Mouse (Mus musculus): ENCODE data around the gene Trp53bp2. TPM values are rescaled to one million over a fixed set of nuclear protein-coding genes. Genes with fewer than 3 reads are reported as not detected.

Gene Trp53bp2
- polyA plus RNA-seq, 1 experiment from 2014 or later, result 26.9 TPM

DNA sequence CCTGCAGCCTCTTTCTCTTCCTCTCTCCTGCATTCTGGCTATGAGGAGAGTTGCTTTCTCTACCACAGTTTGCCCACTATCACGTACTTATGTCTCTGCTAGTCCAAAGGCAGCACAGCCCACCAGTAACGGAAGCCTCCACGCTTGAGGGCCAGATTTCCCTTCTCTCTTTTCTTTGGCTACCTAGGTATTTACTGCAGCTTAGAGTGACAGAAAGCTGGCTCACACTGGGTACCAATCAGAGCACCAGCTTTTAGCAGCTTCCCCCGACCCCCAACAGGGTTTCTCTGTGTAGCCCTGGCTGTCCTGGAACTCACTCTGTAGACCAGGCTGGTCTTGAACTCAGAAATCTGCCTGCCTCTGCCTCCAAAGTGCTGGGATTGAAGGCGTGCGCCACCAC lies 31.5 kb upstream of the Trp53bp2 start:
- ATAC-seq (replicated peaks; ENCODE audit: low FRiP score, low TSS enrichment, low read depth), result no peak
- no peak overlapping the region for H3K4me3 ChIP-seq (ENCODE audit: low read depth, low read length)

DNA sequence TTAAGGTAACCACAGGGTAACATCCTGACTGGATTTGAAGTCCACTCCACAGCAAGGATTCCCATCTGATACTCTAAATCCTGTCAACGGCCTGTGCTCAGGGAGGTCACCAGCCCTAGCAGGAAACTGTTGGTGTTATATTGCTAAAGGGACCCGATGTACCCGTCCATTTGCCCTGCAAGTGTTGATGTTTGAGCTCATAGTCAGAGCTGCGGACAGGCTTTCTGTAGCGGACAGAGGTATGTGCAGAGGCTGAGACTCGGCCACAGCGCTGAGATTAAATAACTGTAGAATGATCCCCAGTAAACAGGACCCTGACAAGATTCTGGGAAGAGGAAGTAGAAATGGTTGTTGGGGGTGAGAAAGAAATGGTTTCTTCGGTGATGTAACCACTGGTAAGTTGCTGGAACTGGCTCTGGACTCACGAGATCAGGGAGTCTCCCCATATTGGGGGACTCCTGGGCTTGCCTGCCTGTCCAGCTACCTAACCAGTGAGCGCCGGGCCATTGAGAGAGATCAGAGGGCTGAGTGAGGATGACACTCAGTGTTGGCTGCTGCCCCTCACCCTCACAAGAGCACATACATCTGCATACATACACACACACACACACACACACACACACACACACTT lies 30.7 kb upstream of the Trp53bp2 start:
- Histone ChIP-seq H3K4me2 (ENCODE audit: low read length) (no peak overlapping the region), H3K9me3 (ENCODE audit: control insufficient read depth, low read length) (no peaks in the 10 kb centered on the region), H3K27me3 (replicated peaks; ENCODE audit: control insufficient read depth, insufficient read depth, low read length) (no peaks in the 10 kb centered on the region), H3K4me1 (replicated peaks; ENCODE audit: control insufficient read depth, insufficient read depth, low read length) (no peaks in the 10 kb centered on the region), H3K4me3 (ENCODE audit: low read depth, low read length) (no peak overlapping the region), H3K9ac (ENCODE audit: low read length) (no peak overlapping the region), H3K36me3 (ENCODE audit: control insufficient read depth, insufficient read depth, low read length) (no peaks in the 10 kb centered on the region), H3K27ac (ENCODE audit: low read depth) (no peak overlapping the region)
- ATAC-seq (replicated peaks; ENCODE audit: low FRiP score, low TSS enrichment, low read depth), result no peak
- DNase-seq (ENCODE audit: low spot score), result no peak
- 70% methylated on average over 11 of the region's 11 CpGs for WGBS

More for the DNA sequence above, 31.5 kb upstream of the Trp53bp2 start:
- Histone ChIP-seq H3K27me3 (replicated peaks; ENCODE audit: control insufficient read depth, insufficient read depth, low read length) (no peaks in the 10 kb centered on the region), H3K9ac (ENCODE audit: low read length) (no peak overlapping the region), H3K27ac (ENCODE audit: low read depth) (no peak overlapping the region), H3K4me2 (ENCODE audit: low read length) (no peak overlapping the region), H3K36me3 (ENCODE audit: control insufficient read depth, insufficient read depth, low read length) (no peaks in the 10 kb centered on the region), H3K9me3 (ENCODE audit: control insufficient read depth, low read length) (no peaks in the 10 kb centered on the region), H3K4me1 (replicated peaks; ENCODE audit: control insufficient read depth, insufficient read depth, low read length) (no peaks in the 10 kb centered on the region)
- DNase-seq (ENCODE audit: low spot score), result no peak
- WGBS, result 76% methylated on average over 6 of the region's 6 CpGs

DNA sequence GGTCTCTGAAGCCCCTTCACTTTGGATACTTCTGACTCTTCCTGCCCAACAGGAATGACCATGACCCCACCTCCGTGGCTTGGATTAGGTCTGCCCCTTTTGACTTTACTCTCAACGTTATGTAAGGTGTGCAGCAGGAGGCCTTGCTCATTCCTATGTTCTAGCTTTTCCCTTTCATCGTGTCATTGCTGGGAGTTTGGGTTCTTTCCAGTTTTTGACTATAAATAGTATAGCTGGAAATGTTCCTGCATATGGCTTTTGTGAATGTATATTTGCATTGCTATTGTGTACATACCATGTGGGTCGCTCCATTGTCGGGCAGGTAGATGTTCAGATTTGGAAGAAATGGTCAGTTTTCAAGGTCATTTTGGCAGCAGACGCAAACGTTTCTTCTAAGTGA lies 30.1 kb upstream of the Trp53bp2 start:
- ATAC-seq (replicated peaks; ENCODE audit: low FRiP score, low TSS enrichment, low read depth), result no peak
- WGBS, result 80% methylated on average over 7 of the region's 7 CpGs

GRCm38 (mm10) chr1:182380683-182381082 lies 28.3 kb upstream of the Trp53bp2 start:
- Histone ChIP-seq H3K9me3 (ENCODE audit: control insufficient read depth, low read length) (no peaks in the 10 kb centered on the region), H3K9ac (ENCODE audit: low read length) (no peak overlapping the region), H3K36me3 (ENCODE audit: control insufficient read depth, insufficient read depth, low read length) (no peaks in the 10 kb centered on the region), H3K27me3 (replicated peaks; ENCODE audit: control insufficient read depth, insufficient read depth, low read length) (no peaks in the 10 kb centered on the region), H3K4me1 (replicated peaks; ENCODE audit: control insufficient read depth, insufficient read depth, low read length) (no peaks in the 10 kb centered on the region), H3K27ac (ENCODE audit: low read depth) (no peak overlapping the region), H3K4me3 (ENCODE audit: low read depth, low read length) (no peak overlapping the region), H3K4me2 (ENCODE audit: low read length) (no peak overlapping the region)
- no peak for DNase-seq (ENCODE audit: low spot score)
- 77% methylated on average over 7 of the region's 7 CpGs for WGBS
- ATAC-seq (replicated peaks; ENCODE audit: low FRiP score, low TSS enrichment, low read depth), result no peak

More for the DNA sequence above, 30.1 kb upstream of the Trp53bp2 start:
- Histone ChIP-seq H3K27me3 (replicated peaks; ENCODE audit: control insufficient read depth, insufficient read depth, low read length) (no peaks in the 10 kb centered on the region), H3K9me3 (ENCODE audit: control insufficient read depth, low read length) (no peaks in the 10 kb centered on the region), H3K9ac (ENCODE audit: low read length) (no peak overlapping the region), H3K4me3 (ENCODE audit: low read depth, low read length) (no peak overlapping the region), H3K27ac (ENCODE audit: low read depth) (no peak overlapping the region), H3K4me2 (ENCODE audit: low read length) (no peak overlapping the region), H3K36me3 (ENCODE audit: control insufficient read depth, insufficient read depth, low read length) (no peaks in the 10 kb centered on the region), H3K4me1 (replicated peaks; ENCODE audit: control insufficient read depth, insufficient read depth, low read length) (no peaks in the 10 kb centered on the region)
- no peak for DNase-seq (ENCODE audit: low spot score)

GRCm38 (mm10) chr1:182381327-182381726 lies 27.6 kb upstream of the Trp53bp2 start:
- H3K27ac ChIP-seq (ENCODE audit: low read depth), result no peak overlapping the region
- no peak for ATAC-seq (replicated peaks; ENCODE audit: low FRiP score, low TSS enrichment, low read depth)
- H3K9me3 ChIP-seq (ENCODE audit: control insufficient read depth, low read length), result no peaks in the 10 kb centered on the region
- WGBS, result 72% methylated on average over 3 of the region's 3 CpGs
- DNase-seq (ENCODE audit: low spot score), result no peak
- no peaks in the 10 kb centered on the region for H3K4me1 ChIP-seq (replicated peaks; ENCODE audit: control insufficient read depth, insufficient read depth, low read length)
- H3K9ac ChIP-seq (ENCODE audit: low read length), result no peak overlapping the region
- H3K4me3 ChIP-seq (ENCODE audit: low read depth, low read length), result no peak overlapping the region
- H3K4me2 ChIP-seq (ENCODE audit: low read length), result no peak overlapping the region
- no peaks in the 10 kb centered on the region for H3K27me3 ChIP-seq (replicated peaks; ENCODE audit: control insufficient read depth, insufficient read depth, low read length)
- H3K36me3 ChIP-seq (ENCODE audit: control insufficient read depth, insufficient read depth, low read length), result no peaks in the 10 kb centered on the region

GRCm38 (mm10) chr1:182383096-182383495 lies 25.9 kb upstream of the Trp53bp2 start:
- H3K9ac ChIP-seq (ENCODE audit: low read length), result no peak overlapping the region
- DNase-seq (ENCODE audit: low spot score) (no peak), ATAC-seq (replicated peaks; ENCODE audit: low FRiP score, low TSS enrichment, low read depth) (no peak)
- no peak overlapping the region for H3K4me2 ChIP-seq (ENCODE audit: low read length)
- H3K36me3 ChIP-seq (ENCODE audit: control insufficient read depth, insufficient read depth, low read length), result no peaks in the 10 kb centered on the region
- H3K9me3 ChIP-seq (ENCODE audit: control insufficient read depth, low read length), result no peaks in the 10 kb centered on the region
- no peak overlapping the region for H3K4me3 ChIP-seq (ENCODE audit: low read depth, low read length)
- H3K27ac ChIP-seq (ENCODE audit: low read depth), result no peak overlapping the region
- WGBS, result 68% methylated on average over 9 of the region's 9 CpGs
- no peaks in the 10 kb centered on the region for H3K27me3 ChIP-seq (replicated peaks; ENCODE audit: control insufficient read depth, insufficient read depth, low read length)
- no peaks in the 10 kb centered on the region for H3K4me1 ChIP-seq (replicated peaks; ENCODE audit: control insufficient read depth, insufficient read depth, low read length)

- no peaks in the 10 kb centered on the region for H3K9me3 ChIP-seq (ENCODE audit: control insufficient read depth, low read length)
- 91% methylated on average over 8 of the region's 8 CpGs for WGBS
- ATAC-seq (replicated peaks; ENCODE audit: low FRiP score, low TSS enrichment, low read depth) (no peak), DNase-seq (ENCODE audit: low spot score) (no peak)
- H3K27ac ChIP-seq (ENCODE audit: low read depth), result no peak overlapping the region
- no peaks in the 10 kb centered on the region for H3K27me3 ChIP-seq (replicated peaks; ENCODE audit: control insufficient read depth, insufficient read depth, low read length)
- H3K4me3 ChIP-seq (ENCODE audit: low read depth, low read length), result no peak overlapping the region
- no peaks in the 10 kb centered on the region for H3K36me3 ChIP-seq (ENCODE audit: control insufficient read depth, insufficient read depth, low read length)
- no peaks in the 10 kb centered on the region for H3K4me1 ChIP-seq (replicated peaks; ENCODE audit: control insufficient read depth, insufficient read depth, low read length)
- no peak overlapping the region for H3K9ac ChIP-seq (ENCODE audit: low read length)
- no peak overlapping the region for H3K4me2 ChIP-seq (ENCODE audit: low read length)
Observed at GRCm38 (mm10) chr1:182386449-182386848, 22.5 kb upstream of the Trp53bp2 start.

DNA sequence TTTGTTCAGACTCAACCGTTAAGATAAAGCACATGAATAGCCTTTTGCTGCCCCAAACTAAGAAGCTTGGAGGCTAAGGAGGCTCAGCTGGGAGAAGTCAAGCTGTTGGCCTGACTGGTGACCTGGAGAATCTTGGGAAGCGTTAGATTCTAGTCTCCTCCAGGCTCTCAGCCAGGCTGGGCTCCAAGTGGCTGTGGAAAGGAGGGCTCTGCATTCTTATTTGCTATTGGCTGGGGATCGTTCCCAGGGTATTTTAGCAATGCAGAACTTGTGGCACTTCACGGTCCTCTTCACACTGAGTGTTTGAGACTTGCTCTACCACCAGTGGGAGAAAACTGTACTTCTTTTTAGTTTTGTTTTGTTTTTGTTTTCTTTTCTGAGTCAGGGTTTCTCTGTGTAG lies 20.2 kb upstream of the Trp53bp2 start:
- no peak overlapping the region for H3K4me2 ChIP-seq (ENCODE audit: low read length)
- H3K9ac ChIP-seq (ENCODE audit: low read length), result no peak overlapping the region
- H3K27ac ChIP-seq (ENCODE audit: low read depth), result no peak overlapping the region
- H3K27me3 ChIP-seq (replicated peaks; ENCODE audit: control insufficient read depth, insufficient read depth, low read length), result no peaks in the 10 kb centered on the region
- no peaks in the 10 kb centered on the region for H3K4me1 ChIP-seq (replicated peaks; ENCODE audit: control insufficient read depth, insufficient read depth, low read length)
- no peaks in the 10 kb centered on the region for H3K9me3 ChIP-seq (ENCODE audit: control insufficient read depth, low read length)
- DNase-seq (ENCODE audit: low spot score) (no peak), ATAC-seq (replicated peaks; ENCODE audit: low FRiP score, low TSS enrichment, low read depth) (no peak)
- WGBS, result 36% methylated on average over 4 of the region's 4 CpGs
- no peak overlapping the region for H3K4me3 ChIP-seq (ENCODE audit: low read depth, low read length)
- no peaks in the 10 kb centered on the region for H3K36me3 ChIP-seq (ENCODE audit: control insufficient read depth, insufficient read depth, low read length)

- no peaks in the 10 kb centered on the region for H3K9me3 ChIP-seq (ENCODE audit: control insufficient read depth, low read length)
- ATAC-seq (replicated peaks; ENCODE audit: low FRiP score, low TSS enrichment, low read depth), result no peak
- H3K4me3 ChIP-seq (ENCODE audit: low read depth, low read length), result no peak overlapping the region
- no peak for DNase-seq (ENCODE audit: low spot score)
- H3K4me2 ChIP-seq (ENCODE audit: low read length), result no peak overlapping the region
- H3K36me3 ChIP-seq (ENCODE audit: control insufficient read depth, insufficient read depth, low read length), result no peaks in the 10 kb centered on the region
- no peaks in the 10 kb centered on the region for H3K27me3 ChIP-seq (replicated peaks; ENCODE audit: control insufficient read depth, insufficient read depth, low read length)
- WGBS, result 72% methylated on average over 8 of the region's 8 CpGs
- H3K9ac ChIP-seq (ENCODE audit: low read length), result no peak overlapping the region
- peaks cover 28% of the 10 kb centered on the region for H3K4me1 ChIP-seq (replicated peaks; ENCODE audit: control insufficient read depth, insufficient read depth, low read length)
- peak overlapping the region; percentile 77 for H3K27ac ChIP-seq (ENCODE audit: low read depth)
Observed at GRCm38 (mm10) chr1:182398171-182398570, 10.8 kb upstream of the Trp53bp2 start.
